In genomic region chr11:54906466-54906865, GRCm38 (mm10) we compare ENCODE assay signal across 16 mouse cellular contexts. TPM values are rescaled to one million over a fixed set of nuclear protein-coding genes. Genes with fewer than 3 reads are reported as not detected.
DNase-seq lines count a peak whose midpoint lies in the region; ATAC-seq and TF ChIP-seq lines count a peak whose summit lies in the region.
"Had no signal": no experiment of that assay in that cellular context is flagged by ENCODE, and none has a peak within 500 bp of the region (broad histone marks: within the 10 kb centered on the region; RNA-seq: fewer than 3 reads in every experiment).

No protein-coding gene starts in this region.

- peak overlapping the region; percentile 67 for H3K27ac ChIP-seq in heart, adult 2 months
- peak overlapping the region; percentile 54 for H3K27ac ChIP-seq in intestine, embryonic 16.5 days (ENCODE audit: low read length)
- no peak overlapping the region for H3K27ac ChIP-seq in intestine, embryonic 15.5 days
- peak overlapping the region; percentile 34 for H3K27ac ChIP-seq in heart, embryonic 16.5 days (ENCODE audit: low read length)
- H3K27ac ChIP-seq: embryonic facial prominence, embryonic 13.5 days; hindbrain, embryonic 14.5 days; limb, embryonic 10.5 days had no signal

- no peaks in the 10 kb centered on the region for H3K9me3 ChIP-seq in intestine, embryonic 16.5 days (ENCODE audit: control insufficient read depth, low read length)
- no peaks in the 10 kb centered on the region for H3K9me3 ChIP-seq in intestine, embryonic 15.5 days
- no peaks in the 10 kb centered on the region for H3K9me3 ChIP-seq in heart, embryonic 16.5 days (replicated peaks; ENCODE audit: control insufficient read depth, low read length)
- H3K9me3 ChIP-seq: embryonic facial prominence, embryonic 13.5 days; limb, embryonic 10.5 days had no signal

- no peak for TF ChIP-seq CTCF in heart, adult 2 months (IDR thresholded peaks at IDR 0.05)

- intact Hi-C loops in heart, adult 2 months (cut with DNase I), result no loop called here
- intact Hi-C loops in heart, postnatal 25 days (cut with DNase I), result no loop called here

- no peak for TF ChIP-seq EP300 in heart, adult 2 months (IDR thresholded peaks at IDR 0.05; ENCODE audit: insufficient read depth, low read depth, low read length)

- no peak for TF ChIP-seq POLR2A in heart, adult 2 months (IDR thresholded peaks at IDR 0.05; ENCODE audit: insufficient read depth, low read depth, low read length)

- H3K79me2 ChIP-seq in heart, adult 2 months (replicated peaks; ENCODE audit: control insufficient read depth, insufficient read depth, low read length), result no peaks in the 10 kb centered on the region

- no peak overlapping the region for H3K4me2 ChIP-seq in intestine, embryonic 16.5 days (ENCODE audit: low read depth, low read length)
- H3K4me2 ChIP-seq in intestine, embryonic 15.5 days (replicated peaks), result no peak overlapping the region
- no peak overlapping the region for H3K4me2 ChIP-seq in heart, embryonic 16.5 days (ENCODE audit: low read depth, low read length)
- H3K4me2 ChIP-seq: embryonic facial prominence, embryonic 13.5 days; hindbrain, embryonic 14.5 days had no signal

- H3K4me3 ChIP-seq in heart, adult 2 months, result no peak overlapping the region
- H3K4me3 ChIP-seq in intestine, embryonic 16.5 days (ENCODE audit: low read length), result no peak overlapping the region
- H3K4me3 ChIP-seq in intestine, embryonic 15.5 days (replicated peaks), result no peak overlapping the region
- H3K4me3 ChIP-seq in heart, embryonic 16.5 days (ENCODE audit: low read length), result no peak overlapping the region
- H3K4me3 ChIP-seq: embryonic facial prominence, embryonic 13.5 days; limb, embryonic 10.5 days had no signal

- no peak overlapping the region for H3K9ac ChIP-seq in heart, adult 2 months (ENCODE audit: low read depth, low read length)
- peak overlapping the region; percentile 41 for H3K9ac ChIP-seq in intestine, embryonic 16.5 days (ENCODE audit: low read depth, low read length)
- H3K9ac ChIP-seq in intestine, embryonic 15.5 days, result no peak overlapping the region
- H3K9ac ChIP-seq in heart, embryonic 16.5 days (ENCODE audit: low read length), result peak overlapping the region; percentile 39; the same call in 1 of the 2 replicates
- H3K9ac ChIP-seq: embryonic facial prominence, embryonic 13.5 days; hindbrain, embryonic 14.5 days; liver, postnatal 0 days had no signal

- no peaks in the 10 kb centered on the region for H3K27me3 ChIP-seq in heart, adult 2 months (ENCODE audit: control insufficient read depth, insufficient read depth, low read length)
- no peaks in the 10 kb centered on the region for H3K27me3 ChIP-seq in intestine, embryonic 16.5 days (replicated peaks; ENCODE audit: control insufficient read depth, insufficient read depth, low read length)
- H3K27me3 ChIP-seq in intestine, embryonic 15.5 days (replicated peaks), result no peaks in the 10 kb centered on the region
- H3K27me3 ChIP-seq in heart, embryonic 16.5 days (ENCODE audit: control insufficient read depth, insufficient read depth, low read length), result no peaks in the 10 kb centered on the region
- H3K27me3 ChIP-seq: embryonic facial prominence, embryonic 13.5 days had no signal

- H3K36me3 ChIP-seq in heart, adult 2 months (ENCODE audit: control insufficient read depth, insufficient read depth, low read length), result no peaks in the 10 kb centered on the region; the same call in 1 of the 2 replicates
- peaks cover 2% of the 10 kb centered on the region for H3K36me3 ChIP-seq in intestine, embryonic 16.5 days (ENCODE audit: control insufficient read depth, insufficient read depth, low read length)
- H3K36me3 ChIP-seq in intestine, embryonic 15.5 days, result peaks cover 31% of the 10 kb centered on the region
- peaks cover 17% of the 10 kb centered on the region for H3K36me3 ChIP-seq in heart, embryonic 16.5 days (ENCODE audit: control insufficient read depth, insufficient read depth)

- 32% methylated on average over 4 of the region's 4 CpGs for WGBS in heart, adult 2 months
- WGBS in intestine, embryonic 16.5 days, result 66% methylated on average over 4 of the region's 4 CpGs
- 74% methylated on average over 4 of the region's 4 CpGs for WGBS in intestine, embryonic 15.5 days
- WGBS in heart, embryonic 16.5 days, result 49% methylated on average over 4 of the region's 4 CpGs

- no peak for DNase-seq in heart, adult 2 months
- DNase-seq in heart, postnatal 25 days (ENCODE audit: low spot score), result no peak
- DNase-seq in 3T3-L1 (ENCODE audit: low read depth, low spot score), result peak; percentile 18
- DNase-seq in frontal cortex, postnatal 14 days (ENCODE audit: low spot score in 2 of 2), result no peak
- DNase-seq: cerebellum, adult 11 months; cerebellum, postnatal 10 days; liver, postnatal 0 days; retina, postnatal 1 day; thymus, adult 2 months had no signal

- ATAC-seq in intestine, embryonic 16.5 days, result no peak
- ATAC-seq in intestine, embryonic 15.5 days, result no peak
- no peak for ATAC-seq in heart, embryonic 16.5 days (replicated peaks; ENCODE audit: extremely low read depth, insufficient read depth, low FRiP score)
- ATAC-seq: forebrain, embryonic 14.5 days had no signal

- peaks cover 3% of the 10 kb centered on the region for H3K4me1 ChIP-seq in heart, adult 2 months (ENCODE audit: control insufficient read depth, insufficient read depth, low read length)
- peaks cover 33% of the 10 kb centered on the region for H3K4me1 ChIP-seq in intestine, embryonic 16.5 days (ENCODE audit: control insufficient read depth, insufficient read depth, low read length)
- peaks cover 41% of the 10 kb centered on the region for H3K4me1 ChIP-seq in intestine, embryonic 15.5 days (replicated peaks)
- H3K4me1 ChIP-seq in heart, embryonic 16.5 days (ENCODE audit: control insufficient read depth, insufficient read depth, low read length), result peaks cover 19% of the 10 kb centered on the region

RNA-seq across cellular contexts. Expression of gene Gpx3, which starts 4.2 kb away (rescaled TPM):
- total RNA-seq in heart, adult 2 months (2021), result 100 to 1,000 TPM; 219 to 246 TPM
- 362 and 401 TPM in 2 replicates for polyA plus RNA-seq in heart, adult 2 months (2012; rRNA removed)
- 100 to 1,000 TPM; 177 to 178 TPM for total RNA-seq in heart, postnatal 25 days (2021)
- 511 and 784 TPM in 2 replicates for polyA plus RNA-seq in intestine, embryonic 16.5 days (2015; fragmentation: Nextera tagmentation; extraction: Ambion mirVana)
- polyA plus RNA-seq in intestine, embryonic 15.5 days (2015; fragmentation: Nextera tagmentation; extraction: Ambion mirVana), result 308 and 352 TPM in 2 replicates
- 771 and 1,022 TPM in 2 replicates for polyA plus RNA-seq in heart, embryonic 16.5 days (2015; fragmentation: Nextera tagmentation; extraction: Ambion mirVana)

RNA-seq across cellular contexts. Expression of gene Hint1, which starts 40.3 kb away (rescaled TPM):
- total RNA-seq in heart, adult 2 months (2021), result 100 to 1,000 TPM; 258 to 297 TPM
- 477 and 498 TPM in 2 replicates for polyA plus RNA-seq in heart, adult 2 months (2012; rRNA removed)
- 100 to 1,000 TPM; 290 to 301 TPM for total RNA-seq in heart, postnatal 25 days (2021)
- polyA plus RNA-seq in intestine, embryonic 16.5 days (2015; fragmentation: Nextera tagmentation; extraction: Ambion mirVana), result 674 and 732 TPM in 2 replicates
- 705 and 851 TPM in 2 replicates for polyA plus RNA-seq in intestine, embryonic 15.5 days (2015; fragmentation: Nextera tagmentation; extraction: Ambion mirVana)
- 581 and 590 TPM in 2 replicates for polyA plus RNA-seq in heart, embryonic 16.5 days (2015; fragmentation: Nextera tagmentation; extraction: Ambion mirVana)

RNA-seq across cellular contexts. Expression of gene Lyrm7, which starts 45.8 kb away (rescaled TPM):
- total RNA-seq in heart, adult 2 months (2021), result 10 to 100 TPM; 38.6 to 40.1 TPM
- polyA plus RNA-seq in heart, adult 2 months (2012; rRNA removed), result 11.1 and 20.0 TPM in 2 replicates
- 10 to 100 TPM; 34.6 to 47.1 TPM for total RNA-seq in heart, postnatal 25 days (2021)
- polyA plus RNA-seq in intestine, embryonic 16.5 days (2015; fragmentation: Nextera tagmentation; extraction: Ambion mirVana), result 9.7 and 12.7 TPM in 2 replicates
- polyA plus RNA-seq in intestine, embryonic 15.5 days (2015; fragmentation: Nextera tagmentation; extraction: Ambion mirVana), result 8.9 and 9.4 TPM in 2 replicates
- 11.8 and 25.7 TPM in 2 replicates for polyA plus RNA-seq in heart, embryonic 16.5 days (2015; fragmentation: Nextera tagmentation; extraction: Ambion mirVana)

RNA-seq across cellular contexts. Expression of gene Tnip1, which starts 56.3 kb away (rescaled TPM):
- 10 to 100 TPM; 25.9 to 34.4 TPM for total RNA-seq in heart, adult 2 months (2021)
- polyA plus RNA-seq in heart, adult 2 months (2012; rRNA removed), result 26.6 and 31.9 TPM in 2 replicates
- total RNA-seq in heart, postnatal 25 days (2021), result 10 to 100 TPM; 27.1 to 29.8 TPM
- 27.2 and 28.1 TPM in 2 replicates for polyA plus RNA-seq in intestine, embryonic 16.5 days (2015; fragmentation: Nextera tagmentation; extraction: Ambion mirVana)
- 22.7 and 24.5 TPM in 2 replicates for polyA plus RNA-seq in intestine, embryonic 15.5 days (2015; fragmentation: Nextera tagmentation; extraction: Ambion mirVana)
- polyA plus RNA-seq in heart, embryonic 16.5 days (2015; fragmentation: Nextera tagmentation; extraction: Ambion mirVana), result 20.0 and 24.7 TPM in 2 replicates

Comparison
In these comparisons a context has a peak if more than half of its experiments do, and no peak if none do; other contexts are left out.
1. H3K9ac ChIP-seq: peak in intestine, embryonic 16.5 days (single experiment) and heart, embryonic 16.5 days (single experiment); none in heart, adult 2 months (single experiment) and intestine, embryonic 15.5 days (single experiment).